In the genomic region with DNA sequence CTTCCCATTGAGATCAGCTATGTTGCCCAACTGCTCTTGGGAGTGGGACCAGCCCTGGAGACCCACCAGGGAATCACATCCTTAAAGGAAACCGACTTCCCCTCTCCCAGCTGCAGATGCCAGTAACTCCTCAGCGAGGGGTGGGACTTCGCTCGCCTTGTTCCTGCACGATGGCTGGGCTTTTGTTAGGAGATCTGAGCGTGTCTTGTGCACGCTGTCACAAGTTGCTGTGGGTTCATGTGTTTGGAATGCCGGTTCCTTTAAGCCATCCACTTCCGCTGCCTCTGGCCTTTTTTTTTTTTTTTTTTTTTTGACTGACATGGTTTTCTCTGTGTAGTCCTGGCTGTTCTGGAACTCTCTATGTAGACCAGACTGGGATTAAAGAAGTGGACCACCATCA, we compare ENCODE assay signal across 24 mouse cellular contexts. TPM values are rescaled to one million over a fixed set of nuclear protein-coding genes. Genes with fewer than 3 reads are reported as not detected.
DNase-seq lines count a peak whose midpoint lies in the region; ATAC-seq and TF ChIP-seq lines count a peak whose summit lies in the region.
"Had no signal": no experiment of that assay in that cellular context is flagged by ENCODE, and none has a peak within 500 bp of the region (broad histone marks: within the 10 kb centered on the region; RNA-seq: fewer than 3 reads in every experiment).

No protein-coding gene starts in this region.

- DNase-seq in embryonic facial prominence, embryonic 10.5 days (ENCODE audit: low spot score): no peak
- DNase-seq in lung, embryonic 14.5 days: peak; percentile 31
- no peak for DNase-seq in lung, adult 18-20 months
- peak; percentile 16 to 41 for DNase-seq in lung, postnatal 4 days
- no peak for DNase-seq in lung, postnatal 36 days
- no peak for DNase-seq in right cerebral cortex, postnatal 10 days (ENCODE audit: low spot score in 2 of 2)
- DNase-seq in urinary bladder, postnatal 14 days (ENCODE audit: low spot score): no peak
- DNase-seq: adrenal gland, postnatal 14 days; cerebellum, adult 11-12 months; cerebellum, adult 9-10 months; cerebellum, postnatal 25 days; gastrocnemius, adult 2 months; gastrocnemius, postnatal 25 days; heart, postnatal 10 days; heart, postnatal 4 days had no signal

- no peaks in the 10 kb centered on the region for H3K27me3 ChIP-seq in embryonic facial prominence, embryonic 13.5 days
- no peaks in the 10 kb centered on the region for H3K27me3 ChIP-seq in embryonic facial prominence, embryonic 10.5 days (replicated peaks; ENCODE audit: low read depth, poor library complexity, severe bottlenecking)
- H3K27me3 ChIP-seq in lung, embryonic 14.5 days (ENCODE audit: insufficient read depth, low read length): no peaks in the 10 kb centered on the region
- H3K27me3 ChIP-seq: CH12.LX; embryonic facial prominence, embryonic 15.5 days; hindbrain, embryonic 12.5 days had no signal

- no peak overlapping the region for H3K4me2 ChIP-seq in embryonic facial prominence, embryonic 13.5 days
- H3K4me2 ChIP-seq in lung, embryonic 14.5 days: no peak overlapping the region
- H3K4me2 ChIP-seq: embryonic facial prominence, embryonic 15.5 days; hindbrain, embryonic 12.5 days had no signal

- no peaks in the 10 kb centered on the region for H3K9me3 ChIP-seq in embryonic facial prominence, embryonic 13.5 days
- H3K9me3 ChIP-seq in embryonic facial prominence, embryonic 10.5 days: no peaks in the 10 kb centered on the region
- H3K9me3 ChIP-seq in lung, embryonic 14.5 days (ENCODE audit: low read depth, low read length): no peaks in the 10 kb centered on the region
- H3K9me3 ChIP-seq: embryonic facial prominence, embryonic 15.5 days; forebrain, embryonic 10.5 days; hindbrain, embryonic 12.5 days had no signal

- 54% methylated on average over 9 of the region's 9 CpGs for WGBS in embryonic facial prominence, embryonic 13.5 days
- WGBS in embryonic facial prominence, embryonic 10.5 days: 70% methylated on average over 9 of the region's 9 CpGs
- 50% methylated on average over 9 of the region's 9 CpGs for WGBS in lung, embryonic 14.5 days

- H3K36me3 ChIP-seq in embryonic facial prominence, embryonic 13.5 days: peaks cover 13% of the 10 kb centered on the region
- H3K36me3 ChIP-seq in embryonic facial prominence, embryonic 10.5 days (replicated peaks): 0 out of 2 replicates have a peak, but pooled peaks cover 3% of the 10 kb centered on the region
- H3K36me3 ChIP-seq in lung, embryonic 14.5 days (ENCODE audit: insufficient read depth): no peaks in the 10 kb centered on the region; the same call in 1 of the 2 replicates
- H3K36me3 ChIP-seq: embryonic facial prominence, embryonic 15.5 days; hindbrain, embryonic 12.5 days had no signal

- 0 out of 2 replicates have a peak, but pooled peaks cover 4% of the 10 kb centered on the region for H3K4me1 ChIP-seq in embryonic facial prominence, embryonic 13.5 days
- peaks cover 14% of the 10 kb centered on the region for H3K4me1 ChIP-seq in embryonic facial prominence, embryonic 10.5 days
- H3K4me1 ChIP-seq in lung, embryonic 14.5 days (ENCODE audit: insufficient read depth): no peaks in the 10 kb centered on the region

- no peak for TF ChIP-seq CTCF in lung, embryonic 14.5 days (IDR thresholded peaks at IDR 0.05; ENCODE audit: low read depth)

- no peak for ATAC-seq in embryonic facial prominence, embryonic 13.5 days (ENCODE audit: insufficient number of reproducible peaks, insufficient read depth, low FRiP score, low TSS enrichment, low read depth)
- ATAC-seq in lung, embryonic 14.5 days (ENCODE audit: insufficient read depth): no peak
- ATAC-seq: activated CD4-positive, CD25-positive, alpha-beta regulatory T cell, adult 4 months; forebrain, embryonic 14.5 days; hindbrain, embryonic 16.5 days had no signal

- H3K4me3 ChIP-seq in embryonic facial prominence, embryonic 13.5 days: no peak overlapping the region
- no peak overlapping the region for H3K4me3 ChIP-seq in embryonic facial prominence, embryonic 10.5 days
- H3K4me3 ChIP-seq in lung, embryonic 14.5 days (ENCODE audit: low read depth, low read length): no peak overlapping the region
- H3K4me3 ChIP-seq: embryonic facial prominence, embryonic 15.5 days; erythroblast, embryonic 14.5 days; forebrain, embryonic 10.5 days; gastrocnemius, adult 2 months; hindbrain, embryonic 12.5 days had no signal

- H3K27ac ChIP-seq in embryonic facial prominence, embryonic 13.5 days: peak overlapping the region; percentile 13; the same call in 1 of the 2 replicates
- no peak overlapping the region for H3K27ac ChIP-seq in embryonic facial prominence, embryonic 10.5 days (replicated peaks)
- no peak overlapping the region for H3K27ac ChIP-seq in lung, embryonic 14.5 days (ENCODE audit: low read depth)
- H3K27ac ChIP-seq: embryonic facial prominence, embryonic 15.5 days; forebrain, embryonic 10.5 days; gastrocnemius, adult 2 months; hindbrain, embryonic 12.5 days had no signal

- H3K9ac ChIP-seq in embryonic facial prominence, embryonic 13.5 days: no peak overlapping the region
- H3K9ac ChIP-seq in lung, embryonic 14.5 days: no peak overlapping the region
- H3K9ac ChIP-seq: embryonic facial prominence, embryonic 15.5 days; hindbrain, embryonic 12.5 days had no signal

RNA-seq across cellular contexts. Expression of a gene that starts 21.3 kb away (rescaled TPM):
- polyA plus RNA-seq in embryonic facial prominence, embryonic 13.5 days (2015; fragmentation: Nextera tagmentation; extraction: Ambion mirVana): 113 and 122 TPM in 2 replicates
- polyA plus RNA-seq in embryonic facial prominence, embryonic 10.5 days (2016; fragmentation: Nextera tagmentation; extraction: Ambion mirVana): 130 and 131 TPM in 2 replicates
- polyA plus RNA-seq in lung, embryonic 14.5 days (2014; fragmentation: Nextera tagmentation; extraction: Ambion mirVana): 90.5 and 96.7 TPM in 2 replicates

RNA-seq across cellular contexts. Expression of a gene that starts 24.3 kb away (rescaled TPM):
- 57.1 and 66.0 TPM in 2 replicates for polyA plus RNA-seq in embryonic facial prominence, embryonic 13.5 days (2015; fragmentation: Nextera tagmentation; extraction: Ambion mirVana)
- polyA plus RNA-seq in embryonic facial prominence, embryonic 10.5 days (2016; fragmentation: Nextera tagmentation; extraction: Ambion mirVana): 56.2 and 56.4 TPM in 2 replicates
- polyA plus RNA-seq in lung, embryonic 14.5 days (2014; fragmentation: Nextera tagmentation; extraction: Ambion mirVana): 53.3 and 57.3 TPM in 2 replicates

RNA-seq across cellular contexts. Expression of a gene that starts 24.3 kb away (rescaled TPM):
- polyA plus RNA-seq in embryonic facial prominence, embryonic 13.5 days (2015; fragmentation: Nextera tagmentation; extraction: Ambion mirVana): 64.5 and 67.3 TPM in 2 replicates
- 50.2 and 58.0 TPM in 2 replicates for polyA plus RNA-seq in embryonic facial prominence, embryonic 10.5 days (2016; fragmentation: Nextera tagmentation; extraction: Ambion mirVana)
- 51.5 and 53.2 TPM in 2 replicates for polyA plus RNA-seq in lung, embryonic 14.5 days (2014; fragmentation: Nextera tagmentation; extraction: Ambion mirVana)

RNA-seq across cellular contexts. Expression of a gene that starts 59.5 kb away (rescaled TPM):
- polyA plus RNA-seq in embryonic facial prominence, embryonic 13.5 days (2015; fragmentation: Nextera tagmentation; extraction: Ambion mirVana): 12.5 and 13.7 TPM in 2 replicates
- 17.7 and 19.6 TPM in 2 replicates for polyA plus RNA-seq in embryonic facial prominence, embryonic 10.5 days (2016; fragmentation: Nextera tagmentation; extraction: Ambion mirVana)
- 8.7 and 9.3 TPM in 2 replicates for polyA plus RNA-seq in lung, embryonic 14.5 days (2014; fragmentation: Nextera tagmentation; extraction: Ambion mirVana)

Comparison
In these comparisons a context has a peak if more than half of its experiments do, and no peak if none do; other contexts are left out.
1. DNase-seq: peak in lung, embryonic 14.5 days (single experiment) and lung, postnatal 4 days (2 of 2); none in embryonic facial prominence, embryonic 10.5 days (single experiment), lung, adult 18-20 months (0 of 2), lung, postnatal 36 days (single experiment), right cerebral cortex, postnatal 10 days (0 of 2) and urinary bladder, postnatal 14 days (single experiment).